Mouse (Mus musculus) liver, embryonic 13.5 days (tissue): ENCODE measurements at regions not wholly inside any gene's neighbourhood (a gene's known extent, or its start where the extent isn't known, plus 50 kb on each side); places are given as distances from the start of the nearest gene placed in this dataset.

ENCODE experiments used
- ATAC-seq: fragments of 200-750 bp; cut with Nextera tagmentation; 2 replicates; pipeline ENCODE4 v1.8.0; 2017; ENCODE audit warnings: low read depth, mild to moderate bottlenecking, moderate number of reproducible peaks, moderate library complexity
- DNase-seq: peaks from one replicate; pipeline ENCODE4 v3.0.0; 2022
- H3K27ac ChIP-seq: fragments of 300-500 bp; sonication (generic); 2 replicates; pipeline ENCODE4 v1.5.1; 2015; ENCODE audit warnings: moderate library complexity, mild to moderate bottlenecking, inconsistent platforms
- H3K27me3 ChIP-seq: fragments of 300-500 bp; sonication (generic); 2 replicates; pipeline ENCODE4 v1.6.1; 2015; ENCODE audit warnings: mild to moderate bottlenecking, inconsistent platforms
- H3K36me3 ChIP-seq: fragments of 300-500 bp; sonication (generic); 2 replicates; pipeline ENCODE4 v1.6.1; 2015; ENCODE audit warnings: mild to moderate bottlenecking, inconsistent platforms
- H3K4me1 ChIP-seq: fragments of 300-500 bp; sonication (generic); replicated peaks from 2 replicates; pipeline ENCODE4 v1.6.1; 2015; ENCODE audit warnings: inconsistent platforms
- H3K4me2 ChIP-seq: fragments of 300-500 bp; sonication (generic); 2 replicates; pipeline ENCODE4 v1.6.1; 2015; ENCODE audit warnings: inconsistent platforms, mild to moderate bottlenecking, moderate library complexity
- H3K4me3 ChIP-seq: fragments of 300-500 bp; sonication (generic); replicated peaks from 2 replicates; pipeline ENCODE4 v1.5.1; 2015; ENCODE audit warnings: mild to moderate bottlenecking, inconsistent platforms
- H3K9ac ChIP-seq: fragments of 300-500 bp; sonication (generic); 2 replicates; pipeline ENCODE4 v1.6.1; 2015; ENCODE audit warnings: mild to moderate bottlenecking, inconsistent platforms
- H3K9me3 ChIP-seq: fragments of 300-500 bp; sonication (generic); replicated peaks from 2 replicates; pipeline ENCODE4 v1.6.1; 2016; ENCODE audit warnings: inconsistent platforms
- WGBS: fragments of 180-500 bp; shearing (Covaris S2); methylation state at CpG from one replicate; pipeline ENCODE4 v1.1.7; 2015; ENCODE audit not compliant: insufficient replicate concordance; 5-methylcytosine and 5-hydroxymethylcytosine counted together

GRCm38 (mm10) chr9:52289069-52289468 is 120.7 kb upstream of the Zc3h12c start:
- Histone ChIP-seq H3K4me1 (peaks cover 8% of the 10 kb centered on the region), H3K4me2 (no peak overlapping the region), H3K4me3 (no peak overlapping the region), H3K27ac (no peak overlapping the region), H3K9me3 (no peaks in the 10 kb centered on the region), H3K27me3 (no peaks in the 10 kb centered on the region), H3K9ac (no peak overlapping the region), H3K36me3 (no peaks in the 10 kb centered on the region)
- no peak for DNase-seq
- 55% methylated on average over 4 of the region's 4 CpGs for WGBS
- no peak for ATAC-seq

DNA sequence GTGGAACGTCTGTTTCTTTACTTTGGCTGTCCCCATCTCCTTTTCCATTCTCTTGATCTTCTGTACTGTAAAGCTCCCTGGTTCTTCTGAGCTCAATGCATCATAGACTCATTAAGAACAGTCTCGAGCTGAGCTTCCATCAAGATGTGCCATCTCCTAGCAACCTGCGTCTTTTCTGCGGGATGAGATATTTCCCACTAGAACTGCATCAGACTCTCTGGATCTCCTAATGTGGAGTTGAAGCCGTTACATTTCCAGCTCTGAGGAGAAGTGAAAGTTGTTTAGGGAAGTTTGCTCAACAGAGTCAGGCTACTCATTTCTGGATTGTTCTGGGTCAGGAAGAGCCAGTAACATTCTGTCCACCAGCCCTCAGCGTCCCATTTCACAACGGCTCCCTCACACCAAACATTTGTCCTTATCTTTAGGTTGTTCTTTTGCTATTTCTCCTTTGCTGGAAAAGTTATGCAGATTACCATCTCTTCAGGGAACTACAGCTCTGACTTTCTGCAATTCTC is 119.4 kb upstream of the Zc3h12c start:
- DNase-seq, result no peak
- 50% methylated on average over 7 of the region's 7 CpGs for WGBS
- no peak overlapping the region for H3K4me2 ChIP-seq
- ATAC-seq, result no peak
- no peaks in the 10 kb centered on the region for H3K36me3 ChIP-seq
- H3K27me3 ChIP-seq, result no peaks in the 10 kb centered on the region
- no peak overlapping the region for H3K27ac ChIP-seq
- peaks cover 8% of the 10 kb centered on the region for H3K4me1 ChIP-seq
- no peaks in the 10 kb centered on the region for H3K9me3 ChIP-seq
- no peak overlapping the region for H3K9ac ChIP-seq
- H3K4me3 ChIP-seq, result no peak overlapping the region

- Histone ChIP-seq H3K4me2 (peak overlapping the region; percentile 45), H3K9me3 (no peaks in the 10 kb centered on the region), H3K4me1 (peaks cover 8% of the 10 kb centered on the region), H3K4me3 (0 out of 2 replicates have a peak overlapping the region, but pooled peaks have one; percentile 21), H3K27me3 (no peaks in the 10 kb centered on the region), H3K27ac (no peak overlapping the region), H3K9ac (no peak overlapping the region), H3K36me3 (no peaks in the 10 kb centered on the region)
- no peak for ATAC-seq
- DNase-seq, result no peak
- 7% methylated on average over 10 of the region's 10 CpGs for WGBS
Measured at GRCm38 (mm10) chr9:52287246-52287651, 118.9 kb upstream of the Zc3h12c start.

GRCm38 (mm10) chr9:52286104-52286503 is 117.7 kb upstream of the Zc3h12c start:
- peaks cover 8% of the 10 kb centered on the region for H3K4me1 ChIP-seq
- H3K9ac ChIP-seq, result no peak overlapping the region
- H3K4me2 ChIP-seq, result no peak overlapping the region
- no peak for DNase-seq
- no peaks in the 10 kb centered on the region for H3K9me3 ChIP-seq
- no peak for ATAC-seq
- no peaks in the 10 kb centered on the region for H3K27me3 ChIP-seq
- no peaks in the 10 kb centered on the region for H3K36me3 ChIP-seq
- no peak overlapping the region for H3K4me3 ChIP-seq
- 14% methylated on average over 1 of the region's 1 CpGs for WGBS
- no peak overlapping the region for H3K27ac ChIP-seq

GRCm38 (mm10) chr9:52283558-52283957 is 115.2 kb upstream of the Zc3h12c start:
- Histone ChIP-seq H3K4me1 (peaks cover 8% of the 10 kb centered on the region), H3K4me3 (no peak overlapping the region), H3K9ac (no peak overlapping the region), H3K27me3 (no peaks in the 10 kb centered on the region), H3K27ac (no peak overlapping the region), H3K36me3 (no peaks in the 10 kb centered on the region), H3K4me2 (no peak overlapping the region), H3K9me3 (no peaks in the 10 kb centered on the region)
- ATAC-seq (no peak), DNase-seq (no peak)
- WGBS, result 27% methylated on average over 2 of the region's 2 CpGs

DNA sequence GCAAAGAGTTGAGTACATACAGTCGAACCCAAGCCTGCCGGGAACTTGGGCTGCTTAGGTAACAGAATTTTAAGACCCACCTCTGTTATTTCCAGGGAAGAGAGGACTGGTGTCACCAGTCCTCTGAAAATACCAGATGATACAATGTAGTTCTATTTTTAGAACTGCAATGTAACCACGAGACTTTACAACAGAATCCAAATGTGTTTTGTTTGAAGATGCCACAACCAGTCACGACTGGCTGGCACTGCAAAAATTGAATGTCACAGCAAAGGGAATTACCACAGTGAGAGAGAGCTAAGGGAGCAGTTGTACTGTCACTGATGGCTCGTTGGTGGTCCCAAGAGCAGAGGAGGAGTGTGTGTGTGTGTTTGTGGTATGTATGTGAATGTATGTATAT is 112.6 kb upstream of the Zc3h12c start:
- DNase-seq (no peak), ATAC-seq (no peak)
- Histone ChIP-seq H3K9ac (no peak overlapping the region), H3K4me3 (no peak overlapping the region), H3K4me1 (0 out of 2 replicates have a peak, but pooled peaks cover 1% of the 10 kb centered on the region), H3K27ac (no peak overlapping the region), H3K4me2 (no peak overlapping the region), H3K9me3 (no peaks in the 10 kb centered on the region), H3K36me3 (no peaks in the 10 kb centered on the region), H3K27me3 (no peaks in the 10 kb centered on the region)
- 46% methylated on average over 5 of the region's 5 CpGs for WGBS

- Histone ChIP-seq H3K4me1 (no peaks in the 10 kb centered on the region), H3K9me3 (no peaks in the 10 kb centered on the region), H3K9ac (no peak overlapping the region), H3K4me3 (no peak overlapping the region), H3K27me3 (no peaks in the 10 kb centered on the region), H3K27ac (no peak overlapping the region), H3K36me3 (no peaks in the 10 kb centered on the region), H3K4me2 (no peak overlapping the region)
- ATAC-seq (no peak), DNase-seq (no peak)
- 64% methylated on average over 3 of the region's 3 CpGs for WGBS
Measured at GRCm38 (mm10) chr9:52280556-52280955, 112.2 kb upstream of the Zc3h12c start.

GRCm38 (mm10) chr9:52278701-52279023 is 110.3 kb upstream of the Zc3h12c start:
- no peaks in the 10 kb centered on the region for H3K4me1 ChIP-seq
- no peak overlapping the region for H3K4me3 ChIP-seq
- no peak overlapping the region for H3K9ac ChIP-seq
- H3K36me3 ChIP-seq, result no peaks in the 10 kb centered on the region
- H3K27ac ChIP-seq, result no peak overlapping the region
- no peak overlapping the region for H3K4me2 ChIP-seq
- no peaks in the 10 kb centered on the region for H3K27me3 ChIP-seq
- DNase-seq (no peak), ATAC-seq (no peak)
- H3K9me3 ChIP-seq, result no peaks in the 10 kb centered on the region
- 56% methylated on average over 3 of the region's 3 CpGs for WGBS

DNA sequence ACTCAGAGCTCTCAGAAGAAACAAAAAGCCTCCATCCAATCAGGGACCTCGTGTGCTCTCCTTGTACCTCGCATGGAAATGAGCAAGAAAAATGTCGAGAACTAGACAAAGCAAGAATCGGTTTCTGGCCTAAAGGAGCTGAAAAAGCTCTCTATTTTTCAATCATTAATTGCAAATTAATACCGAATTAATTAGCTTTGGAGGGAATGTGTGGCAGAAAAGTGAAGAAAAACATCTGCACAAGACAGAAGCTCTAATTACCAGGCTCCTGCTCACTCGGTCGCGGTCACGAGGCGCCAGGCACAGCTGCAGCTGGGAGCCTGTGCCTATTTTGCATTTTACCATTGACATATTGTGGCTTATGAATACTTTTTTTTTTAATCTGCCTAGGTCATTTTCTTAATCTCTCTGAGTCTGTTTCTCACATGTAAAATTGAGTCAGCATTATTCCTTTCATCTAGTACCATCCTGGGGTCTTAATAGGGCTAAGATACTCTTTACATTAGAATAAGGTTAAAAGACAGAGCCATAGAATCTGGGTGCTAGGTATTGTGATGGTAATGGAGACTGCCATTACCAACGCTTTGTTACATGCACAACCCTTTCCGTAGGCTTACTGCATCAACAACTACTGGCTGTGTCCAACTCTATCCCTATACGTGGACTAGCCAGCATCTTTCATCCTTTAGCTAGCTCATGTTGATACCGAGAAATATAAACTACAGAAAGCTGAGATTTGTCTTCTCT is 109.8 kb upstream of the Zc3h12c start:
- no peak for ATAC-seq
- no peak overlapping the region for H3K27ac ChIP-seq
- H3K9ac ChIP-seq, result no peak overlapping the region
- WGBS, result 61% methylated on average over 14 of the region's 14 CpGs
- H3K4me1 ChIP-seq, result no peaks in the 10 kb centered on the region
- no peaks in the 10 kb centered on the region for H3K9me3 ChIP-seq
- H3K4me2 ChIP-seq, result no peak overlapping the region
- no peaks in the 10 kb centered on the region for H3K27me3 ChIP-seq
- H3K4me3 ChIP-seq, result no peak overlapping the region
- no peaks in the 10 kb centered on the region for H3K36me3 ChIP-seq
- no peak for DNase-seq

DNA sequence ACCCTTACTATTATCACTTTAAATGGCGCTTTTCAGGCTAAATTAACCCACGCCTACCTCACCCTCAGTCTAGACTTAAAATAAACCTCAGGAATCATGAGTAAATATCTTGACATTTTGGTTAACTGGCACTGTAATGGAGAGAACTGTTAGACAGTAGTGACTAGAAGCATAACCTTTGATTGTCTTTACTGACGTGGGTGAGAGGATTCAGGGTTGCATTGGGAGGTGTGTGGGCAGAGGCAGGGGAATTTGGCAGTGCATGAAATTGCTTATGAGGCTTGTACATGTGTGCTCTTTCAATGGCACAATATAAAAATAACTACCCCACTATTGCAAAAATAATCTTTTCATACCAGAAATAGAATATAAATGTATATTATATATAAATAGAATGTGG is 105.6 kb upstream of the Zc3h12c start:
- Histone ChIP-seq H3K27me3 (no peaks in the 10 kb centered on the region), H3K4me2 (no peak overlapping the region), H3K27ac (no peak overlapping the region), H3K9me3 (no peaks in the 10 kb centered on the region), H3K4me1 (no peaks in the 10 kb centered on the region), H3K9ac (no peak overlapping the region), H3K36me3 (no peaks in the 10 kb centered on the region), H3K4me3 (no peak overlapping the region)
- no peak for ATAC-seq
- WGBS, result 54% methylated on average over 3 of the region's 3 CpGs
- no peak for DNase-seq

GRCm38 (mm10) chr9:52272668-52273067 is 104.3 kb upstream of the Zc3h12c start:
- no peak overlapping the region for H3K4me2 ChIP-seq
- H3K27ac ChIP-seq, result no peak overlapping the region
- 46% methylated on average over 2 of the region's 2 CpGs for WGBS
- H3K36me3 ChIP-seq, result no peaks in the 10 kb centered on the region
- H3K4me1 ChIP-seq, result no peaks in the 10 kb centered on the region
- no peak for ATAC-seq
- DNase-seq, result no peak
- H3K9me3 ChIP-seq, result no peaks in the 10 kb centered on the region
- H3K4me3 ChIP-seq, result no peak overlapping the region
- no peak overlapping the region for H3K9ac ChIP-seq
- no peaks in the 10 kb centered on the region for H3K27me3 ChIP-seq
